ENCODE assay signal across 9 mouse cellular contexts in genomic region chrX:73948647-73949046, GRCm38 (mm10). TPM values are rescaled to one million over a fixed set of nuclear protein-coding genes. Genes with fewer than 3 reads are reported as not detected.
DNase-seq lines count a peak whose midpoint lies in the region; ATAC-seq and TF ChIP-seq lines count a peak whose summit lies in the region.
"Had no signal": no experiment of that assay in that cellular context is flagged by ENCODE, and none has a peak within 500 bp of the region (broad histone marks: within the 10 kb centered on the region; RNA-seq: fewer than 3 reads in every experiment).

No protein-coding gene starts in this region.

- no peak overlapping the region for H3K4me2 ChIP-seq in midbrain, postnatal 0 days (ENCODE audit: low read depth, low read length, poor library complexity, severe bottlenecking)
- H3K4me2 ChIP-seq in stomach, postnatal 0 days (replicated peaks; ENCODE audit: low read depth), result no peak overlapping the region

- TF ChIP-seq CTCF in G1E (IDR thresholded peaks at IDR 0.05; ENCODE audit: low read depth, low read length), result peak; percentile 63
- peak; percentile 37 for TF ChIP-seq CTCF in liver, adult 2 months (IDR thresholded peaks at IDR 0.05; ENCODE audit: low read depth, low read length)
- TF ChIP-seq CTCF in midbrain, postnatal 0 days (IDR thresholded peaks at IDR 0.05), result peak; percentile 83
- TF ChIP-seq CTCF in stomach, postnatal 0 days (IDR thresholded peaks at IDR 0.05; ENCODE audit: low read depth), result peak; percentile 90

- H3K9me3 ChIP-seq in G1E (replicated peaks), result no peaks in the 10 kb centered on the region
- no peaks in the 10 kb centered on the region for H3K9me3 ChIP-seq in midbrain, postnatal 0 days (ENCODE audit: low read length)
- H3K9me3 ChIP-seq in stomach, postnatal 0 days (ENCODE audit: control insufficient read depth, low read length), result no peaks in the 10 kb centered on the region

- H3K4me3 ChIP-seq in G1E (ENCODE audit: low read depth, low read length), result no peak overlapping the region
- H3K4me3 ChIP-seq in liver, adult 2 months (ENCODE audit: insufficient read depth, low read depth, low read length), result no peak overlapping the region
- H3K4me3 ChIP-seq in midbrain, postnatal 0 days (ENCODE audit: low read depth, low read length), result no peak overlapping the region
- H3K4me3 ChIP-seq in stomach, postnatal 0 days (ENCODE audit: low read depth, low read length), result no peak overlapping the region
- H3K4me3 ChIP-seq: erythroblast, embryonic 14.5 days had no signal

- no peaks in the 10 kb centered on the region for H3K27me3 ChIP-seq in G1E (ENCODE audit: insufficient read depth, low read length)
- H3K27me3 ChIP-seq in liver, adult 2 months (ENCODE audit: control insufficient read depth, insufficient read depth, low read length), result no peaks in the 10 kb centered on the region
- H3K27me3 ChIP-seq in midbrain, postnatal 0 days (ENCODE audit: insufficient read depth, low read length), result no peaks in the 10 kb centered on the region
- no peaks in the 10 kb centered on the region for H3K27me3 ChIP-seq in stomach, postnatal 0 days (ENCODE audit: control insufficient read depth, insufficient read depth, low read length)

- no peaks in the 10 kb centered on the region for H3K79me2 ChIP-seq in liver, adult 2 months (ENCODE audit: control insufficient read depth, insufficient read depth, low read length)

- 37% methylated on average over 4 of the region's 4 CpGs for WGBS in liver, adult 2 months
- 33% methylated on average over 4 of the region's 4 CpGs for WGBS in midbrain, postnatal 0 days
- 26% methylated on average over 4 of the region's 4 CpGs for WGBS in stomach, postnatal 0 days

- TF ChIP-seq POLR2A in liver, adult 2 months (IDR thresholded peaks at IDR 0.05; ENCODE audit: extremely low read depth, insufficient read depth, low read length), result no peak

- no peak overlapping the region for H3K27ac ChIP-seq in liver, adult 2 months (replicated peaks; ENCODE audit: insufficient read depth, low read depth, low read length)
- no peak overlapping the region for H3K27ac ChIP-seq in midbrain, postnatal 0 days (ENCODE audit: low read depth, low read length)
- H3K27ac ChIP-seq in stomach, postnatal 0 days (replicated peaks), result peak overlapping the region; percentile 56; the same call in 1 of the 2 replicates

- TF ChIP-seq EP300 in stomach, postnatal 0 days (optimal IDR thresholded peaks at IDR 0.05), result no peak

- no peak for ATAC-seq in G1E (ENCODE audit: extremely low read depth, insufficient number of reproducible peaks, low FRiP score, poor library complexity, severe bottlenecking)
- ATAC-seq in midbrain, postnatal 0 days (ENCODE audit: low FRiP score), result peak; percentile 47
- peak; percentile 67 for ATAC-seq in stomach, postnatal 0 days (ENCODE audit: low FRiP score, low TSS enrichment)

- H3K9ac ChIP-seq in liver, adult 2 months (ENCODE audit: low read depth, low read length), result no peak overlapping the region
- H3K9ac ChIP-seq in midbrain, postnatal 0 days (replicated peaks; ENCODE audit: low read length, poor library complexity, severe bottlenecking), result no peak overlapping the region
- H3K9ac ChIP-seq in stomach, postnatal 0 days (ENCODE audit: low read length), result no peak overlapping the region

- peaks cover 42% of the 10 kb centered on the region for H3K4me1 ChIP-seq in G1E (ENCODE audit: insufficient read depth, low read depth, low read length)
- H3K4me1 ChIP-seq in liver, adult 2 months (ENCODE audit: control insufficient read depth, insufficient read depth, low read length), result no peaks in the 10 kb centered on the region
- H3K4me1 ChIP-seq in midbrain, postnatal 0 days (ENCODE audit: insufficient read depth, low read length), result no peaks in the 10 kb centered on the region
- H3K4me1 ChIP-seq in stomach, postnatal 0 days (replicated peaks; ENCODE audit: control insufficient read depth, insufficient read depth), result no peaks in the 10 kb centered on the region

- peaks cover 100% of the 10 kb centered on the region for H3K36me3 ChIP-seq in G1E (replicated peaks)
- H3K36me3 ChIP-seq in liver, adult 2 months (ENCODE audit: control insufficient read depth, insufficient read depth, low read length), result peaks cover 54% of the 10 kb centered on the region
- peaks cover 58% of the 10 kb centered on the region for H3K36me3 ChIP-seq in midbrain, postnatal 0 days (ENCODE audit: insufficient read depth, low read length)
- H3K36me3 ChIP-seq in stomach, postnatal 0 days (ENCODE audit: control insufficient read depth, insufficient read depth, low read length), result peaks cover 5% of the 10 kb centered on the region; the same call in 1 of the 2 replicates

- DNase-seq in 3T3-L1 (ENCODE audit: low read depth, low spot score), result peak; percentile 85
- peak; percentile 27 for DNase-seq in G1E (ENCODE audit: low spot score)
- peak; percentile 61 for DNase-seq in cerebellum, adult 8-10 months
- peak; percentile 35 for DNase-seq in gastrocnemius, postnatal 10 days
- peak; percentile 69 for DNase-seq in kidney, adult 18-20 months
- peak; percentile 28 for DNase-seq in liver, adult 2 months (ENCODE audit: extremely low read depth, low read depth, low spot score)
- peak; percentile 73 for DNase-seq in midbrain, postnatal 0 days (ENCODE audit: low spot score)
- DNase-seq in stomach, postnatal 0 days (ENCODE audit: low spot score), result peak; percentile 44

RNA-seq across cellular contexts. Expression of gene Hcfc1, which starts 17.5 kb away (rescaled TPM):
- 222 and 230 TPM in 2 replicates for total RNA-seq in G1E (2014; fragmentation: Nextera tagmentation)
- total RNA-seq in G1E (2017), result 40.8 and 47.3 TPM in 2 replicates
- 148 and 184 TPM in 2 replicates for polyA plus RNA-seq in G1E (2012)
- total RNA-seq in gastrocnemius, postnatal 10 days (2021), result 10 to 100 TPM; 52.5 to 55.6 TPM
- total RNA-seq in liver, adult 2 months (2014; rRNA removed), result 8.9 and 13.6 TPM in 2 replicates
- 16.5 and 21.6 TPM in 2 replicates for polyA plus RNA-seq in liver, adult 2 months (2012; rRNA removed)
- 101 and 111 TPM in 2 replicates for total RNA-seq in midbrain, postnatal 0 days (2014; rRNA removed)
- polyA plus RNA-seq in midbrain, postnatal 0 days (2015; fragmentation: Nextera tagmentation; extraction: Ambion mirVana), result 30.3 and 33.2 TPM in 2 replicates
- polyA plus RNA-seq in stomach, postnatal 0 days (2015; fragmentation: Nextera tagmentation; extraction: Ambion mirVana), result 16.1 and 16.5 TPM in 2 replicates

RNA-seq across cellular contexts. Expression of gene Renbp, which starts 18.0 kb away (rescaled TPM):
- total RNA-seq in G1E (2014; fragmentation: Nextera tagmentation) (39.2 and 42.7 TPM in 2 replicates), G1E (2017) (196 and 201 TPM in 2 replicates)
- 80.1 and 139 TPM in 2 replicates for polyA plus RNA-seq in G1E (2012)
- 1 to 10 TPM; 4.6 to 5.3 TPM for total RNA-seq in gastrocnemius, postnatal 10 days (2021)
- total RNA-seq in liver, adult 2 months (2014; rRNA removed), result 4.1 and 8.5 TPM in 2 replicates
- polyA plus RNA-seq in liver, adult 2 months (2012; rRNA removed), result 2.1 and 2.9 TPM in 2 replicates
- total RNA-seq in midbrain, postnatal 0 days (2014; rRNA removed), result 3.3 and 8.8 TPM in 2 replicates
- polyA plus RNA-seq in midbrain, postnatal 0 days (2015; fragmentation: Nextera tagmentation; extraction: Ambion mirVana), result 10.3 and 12.5 TPM in 2 replicates
- polyA plus RNA-seq in stomach, postnatal 0 days (2015; fragmentation: Nextera tagmentation; extraction: Ambion mirVana), result 19.2 and 19.7 TPM in 2 replicates

RNA-seq across cellular contexts. Expression of gene Naa10, which starts 26.9 kb away (rescaled TPM):
- total RNA-seq in G1E (2014; fragmentation: Nextera tagmentation) (55.9 and 61.9 TPM in 2 replicates), G1E (2017) (85.4 and 105 TPM in 2 replicates)
- polyA plus RNA-seq in G1E (2012), result 171 and 192 TPM in 2 replicates
- total RNA-seq in gastrocnemius, postnatal 10 days (2021), result 10 to 100 TPM; 68.7 to 73.5 TPM
- total RNA-seq in liver, adult 2 months (2014; rRNA removed), result 44.6 and 46.8 TPM in 2 replicates
- polyA plus RNA-seq in liver, adult 2 months (2012; rRNA removed), result 51.7 and 55.9 TPM in 2 replicates
- 47.7 and 83.0 TPM in 2 replicates for total RNA-seq in midbrain, postnatal 0 days (2014; rRNA removed)
- polyA plus RNA-seq in midbrain, postnatal 0 days (2015; fragmentation: Nextera tagmentation; extraction: Ambion mirVana), result 77.5 and 81.8 TPM in 2 replicates
- polyA plus RNA-seq in stomach, postnatal 0 days (2015; fragmentation: Nextera tagmentation; extraction: Ambion mirVana), result 82.6 and 88.2 TPM in 2 replicates

RNA-seq across cellular contexts. Expression of gene Arhgap4, which starts 27.0 kb away (rescaled TPM):
- total RNA-seq in G1E (2014; fragmentation: Nextera tagmentation) (5.0 and 5.1 TPM in 2 replicates), G1E (2017) (2.1 and 3.8 TPM in 2 replicates)
- 1.5 and 1.7 TPM in 2 replicates for polyA plus RNA-seq in G1E (2012)
- total RNA-seq in gastrocnemius, postnatal 10 days (2021), result 1 to 10 TPM in 1 of 2 experiments, under 1 TPM in 1; 0.85 to 2.0 TPM
- 3.4 and 3.6 TPM in 2 replicates for total RNA-seq in liver, adult 2 months (2014; rRNA removed)
- polyA plus RNA-seq in liver, adult 2 months (2012; rRNA removed), result 4.8 and 8.6 TPM in 2 replicates
- 4.8 and 5.6 TPM in 2 replicates for total RNA-seq in midbrain, postnatal 0 days (2014; rRNA removed)
- 1.3 and 1.4 TPM in 2 replicates for polyA plus RNA-seq in midbrain, postnatal 0 days (2015; fragmentation: Nextera tagmentation; extraction: Ambion mirVana)
- polyA plus RNA-seq in stomach, postnatal 0 days (2015; fragmentation: Nextera tagmentation; extraction: Ambion mirVana), result 1.2 TPM in 2 replicates

RNA-seq across cellular contexts. Expression of gene L1cam, which starts 52.7 kb away (rescaled TPM):
- total RNA-seq in G1E (2014; fragmentation: Nextera tagmentation), result not detected in 2 replicates
- total RNA-seq in G1E (2017), result 0.05 TPM in 1 of 2 replicates, not detected in the other
- polyA plus RNA-seq in G1E (2012), result 0.05 TPM in 1 of 2 replicates, not detected in the other
- total RNA-seq in gastrocnemius, postnatal 10 days (2021), result 1 to 10 TPM; 1.9 to 2.9 TPM
- 0.09 and 0.47 TPM in 2 replicates for total RNA-seq in liver, adult 2 months (2014; rRNA removed)
- 0.06 and 0.17 TPM in 2 replicates for polyA plus RNA-seq in liver, adult 2 months (2012; rRNA removed)
- total RNA-seq in midbrain, postnatal 0 days (2014; rRNA removed), result 292 and 296 TPM in 2 replicates
- polyA plus RNA-seq in midbrain, postnatal 0 days (2015; fragmentation: Nextera tagmentation; extraction: Ambion mirVana), result 113 and 116 TPM in 2 replicates
- polyA plus RNA-seq in stomach, postnatal 0 days (2015; fragmentation: Nextera tagmentation; extraction: Ambion mirVana), result 3.9 and 5.8 TPM in 2 replicates

Comparison
In these comparisons a context has a peak if more than half of its experiments do, and no peak if none do; other contexts are left out.
1. DNase-seq: peak in every context shown above with its lines; median percentile 85 in 3T3-L1; 73 in midbrain, postnatal 0 days; 69 in kidney, adult 18-20 months; 61 in cerebellum, adult 8-10 months; 44 in stomach, postnatal 0 days; 35 in gastrocnemius, postnatal 10 days; 28 in liver, adult 2 months; 27 in G1E.
2. CTCF ChIP-seq: peak in every context shown above with its lines; median percentile 90 in stomach, postnatal 0 days; 83 in midbrain, postnatal 0 days; 63 in G1E; 37 in liver, adult 2 months.